ENCODE assay signal across 23 mouse cellular contexts in genomic region chr17:26633186-26633585, GRCm38 (mm10). TPM values are rescaled to one million over a fixed set of nuclear protein-coding genes. Genes with fewer than 3 reads are reported as not detected.
DNase-seq lines count a peak whose midpoint lies in the region; ATAC-seq and TF ChIP-seq lines count a peak whose summit lies in the region.
"Had no signal": no experiment of that assay in that cellular context is flagged by ENCODE, and none has a peak within 500 bp of the region (broad histone marks: within the 10 kb centered on the region; RNA-seq: fewer than 3 reads in every experiment).

No protein-coding gene starts in this region.

- H3K9ac ChIP-seq in embryonic facial prominence, embryonic 13.5 days = 0 out of 2 replicates have a peak overlapping the region, but pooled peaks have one; percentile 11
- H3K9ac ChIP-seq: forebrain, embryonic 13.5 days; hindbrain, embryonic 12.5 days; hindbrain, embryonic 15.5 days had no signal

- 92% methylated on average over 9 of the region's 9 CpGs for WGBS in embryonic facial prominence, embryonic 13.5 days
- 94% methylated on average over 9 of the region's 9 CpGs for WGBS in embryonic facial prominence, embryonic 10.5 days
- WGBS in kidney, adult 2 months = 63% methylated on average over 9 of the region's 9 CpGs

- H3K36me3 ChIP-seq in embryonic facial prominence, embryonic 13.5 days = peaks cover 91% of the 10 kb centered on the region
- H3K36me3 ChIP-seq in embryonic facial prominence, embryonic 10.5 days (replicated peaks) = peaks cover 98% of the 10 kb centered on the region
- no peaks in the 10 kb centered on the region for H3K36me3 ChIP-seq in kidney, adult 2 months (ENCODE audit: control insufficient read depth, insufficient read depth, low read length)
- peaks cover 95% of the 10 kb centered on the region for H3K36me3 ChIP-seq in E14TG2a.4 (ENCODE audit: insufficient read depth, low read length)

- H3K27me3 ChIP-seq in embryonic facial prominence, embryonic 13.5 days = no peaks in the 10 kb centered on the region
- no peaks in the 10 kb centered on the region for H3K27me3 ChIP-seq in embryonic facial prominence, embryonic 10.5 days (replicated peaks; ENCODE audit: low read depth, poor library complexity, severe bottlenecking)
- H3K27me3 ChIP-seq in kidney, adult 2 months (replicated peaks; ENCODE audit: control insufficient read depth, insufficient read depth, low read length) = no peaks in the 10 kb centered on the region
- no peaks in the 10 kb centered on the region for H3K27me3 ChIP-seq in E14TG2a.4 (ENCODE audit: insufficient read depth, low read length)
- H3K27me3 ChIP-seq: CH12.LX; forebrain, embryonic 13.5 days; hindbrain, embryonic 12.5 days; hindbrain, embryonic 15.5 days had no signal

- no peak overlapping the region for H3K4me2 ChIP-seq in embryonic facial prominence, embryonic 13.5 days
- H3K4me2 ChIP-seq: forebrain, embryonic 13.5 days; heart, embryonic 11.5 days; hindbrain, embryonic 12.5 days; hindbrain, embryonic 15.5 days had no signal

- intact Hi-C loops in left cerebral cortex, postnatal 36 days (cut with DNase I) = loop anchor here (5.0 kb wide), 2 partner anchors 56 to 126 kb away; no protein-coding TSS in a partner anchor

- no peaks in the 10 kb centered on the region for H3K4me1 ChIP-seq in embryonic facial prominence, embryonic 13.5 days
- peaks cover 4% of the 10 kb centered on the region; the same call in 1 of the 2 replicates for H3K4me1 ChIP-seq in embryonic facial prominence, embryonic 10.5 days
- H3K4me1 ChIP-seq in kidney, adult 2 months (ENCODE audit: control insufficient read depth, insufficient read depth, low read length) = peaks cover 28% of the 10 kb centered on the region
- H3K4me1 ChIP-seq in E14TG2a.4 (replicated peaks; ENCODE audit: low read depth, low read length) = peaks cover 30% of the 10 kb centered on the region
- H3K4me1 ChIP-seq: forebrain, embryonic 10.5 days; forebrain, embryonic 13.5 days; hindbrain, embryonic 12.5 days; hindbrain, embryonic 15.5 days had no signal

- no peak for DNase-seq in embryonic facial prominence, embryonic 10.5 days (ENCODE audit: low spot score)
- DNase-seq in kidney, adult 2 months = peak; percentile 41
- no peak for DNase-seq in kidney, postnatal 14 days
- DNase-seq in left cerebral cortex, postnatal 36 days (ENCODE audit: low spot score in 2 of 2) = no peak
- DNase-seq: adrenal gland, adult 2 months; adrenal gland, postnatal 14 days; B cell, adult 2 months; cerebellum, adult 11 months; cerebellum, adult 8-10 months; cerebellum, postnatal 10 days; cerebellum, postnatal 36 days; gastrocnemius, postnatal 25 days; heart, adult 18-20 months had no signal

- H3K27ac ChIP-seq in embryonic facial prominence, embryonic 13.5 days = no peak overlapping the region
- no peak overlapping the region for H3K27ac ChIP-seq in embryonic facial prominence, embryonic 10.5 days (replicated peaks)
- no peak overlapping the region; the same call in 1 of the 2 replicates for H3K27ac ChIP-seq in kidney, adult 2 months (ENCODE audit: insufficient read depth, low read depth, low read length)
- H3K27ac ChIP-seq: forebrain, embryonic 10.5 days; forebrain, embryonic 13.5 days; hindbrain, embryonic 12.5 days; hindbrain, embryonic 15.5 days had no signal

- no peak for TF ChIP-seq CTCF in kidney, adult 2 months (conservative IDR thresholded peaks at IDR 0.05; ENCODE audit: insufficient read depth, insufficient read length, low read depth, low read length)
- TF ChIP-seq CTCF in E14TG2a.4 (conservative IDR thresholded peaks at IDR 0.05; ENCODE audit: low read length) = no peak

- no peak for TF ChIP-seq POLR2A in kidney, adult 2 months (IDR thresholded peaks at IDR 0.05; ENCODE audit: low read depth, low read length)

- ATAC-seq in embryonic facial prominence, embryonic 13.5 days (ENCODE audit: insufficient number of reproducible peaks, insufficient read depth, low FRiP score, low TSS enrichment, low read depth) = no peak
- ATAC-seq: forebrain, embryonic 13.5 days; forebrain, embryonic 16.5 days; intestine, postnatal 0 days had no signal

- H3K4me3 ChIP-seq in embryonic facial prominence, embryonic 13.5 days = no peak overlapping the region
- no peak overlapping the region for H3K4me3 ChIP-seq in embryonic facial prominence, embryonic 10.5 days
- H3K4me3 ChIP-seq in kidney, adult 2 months (ENCODE audit: insufficient read depth, low read depth, low read length) = no peak overlapping the region
- H3K4me3 ChIP-seq in E14TG2a.4 (replicated peaks; ENCODE audit: low read length) = 0 out of 2 replicates have a peak overlapping the region, but pooled peaks have one; percentile 32
- H3K4me3 ChIP-seq: forebrain, embryonic 10.5 days; forebrain, embryonic 13.5 days; hindbrain, embryonic 12.5 days; hindbrain, embryonic 15.5 days had no signal

- no peaks in the 10 kb centered on the region for H3K9me3 ChIP-seq in embryonic facial prominence, embryonic 13.5 days
- no peaks in the 10 kb centered on the region for H3K9me3 ChIP-seq in embryonic facial prominence, embryonic 10.5 days
- H3K9me3 ChIP-seq in E14TG2a.4 (ENCODE audit: low read length) = no peaks in the 10 kb centered on the region
- H3K9me3 ChIP-seq: forebrain, embryonic 10.5 days; forebrain, embryonic 13.5 days; hindbrain, embryonic 12.5 days; hindbrain, embryonic 15.5 days had no signal

RNA-seq across cellular contexts. Expression of gene Atp6v0e, which starts 29.8 kb away (rescaled TPM):
- polyA plus RNA-seq in embryonic facial prominence, embryonic 13.5 days (2015; fragmentation: Nextera tagmentation; extraction: Ambion mirVana) = 180 and 202 TPM in 2 replicates
- polyA plus RNA-seq in embryonic facial prominence, embryonic 10.5 days (2016; fragmentation: Nextera tagmentation; extraction: Ambion mirVana) = 118 and 120 TPM in 2 replicates
- polyA plus RNA-seq in kidney, adult 2 months (2012; rRNA removed) = 399 and 450 TPM in 2 replicates
- 10 to 100 TPM; 41.3 to 44.1 TPM for total RNA-seq in left cerebral cortex, postnatal 36 days (2021)
